Mouse (Mus musculus): ENCODE measurements around the gene Tmem63b. TPM values are rescaled to one million over a fixed set of nuclear protein-coding genes. Genes with fewer than 3 reads are reported as not detected.

Gene Tmem63b
- polyA plus RNA-seq, 1 experiment from 2014 or later = 9.7 TPM

- H3K79me2 ChIP-seq (ENCODE audit: inconsistent target) = no peaks in the 10 kb centered on the region
- H3K4me3 ChIP-seq (ENCODE audit: inconsistent target) = no peak overlapping the region
- 85% methylated on average over 8 of the region's 8 CpGs for WGBS (ENCODE audit: missing documents)
- no peak overlapping the region for H3K27ac ChIP-seq
- H3K36me3 ChIP-seq (ENCODE audit: inconsistent target) = no peaks in the 10 kb centered on the region
Observed at GRCm38 (mm10) chr17:45612008-45612407, 74.7 kb downstream of the Tmem63b start.

Other genes with a start within 250 kb of the Tmem63b start
- 0.12 TPM in 1 of 3 replicates, not detected in the others for gene Spats1, start 211.5 kb downstream of the Tmem63b start, polyA plus RNA-seq (2018)
- gene Aars2, start 180.1 kb downstream of the Tmem63b start, polyA plus RNA-seq (2018) = 1.9 to 4.3 TPM (median 3.9 TPM) in 3 replicates
- not detected in 3 replicates for gene Tcte1, start 163.5 kb downstream of the Tmem63b start, polyA plus RNA-seq (2018)
- gene Tmem151b, start 137.2 kb downstream of the Tmem63b start, polyA plus RNA-seq (2018) = 0.03 TPM in 1 of 3 replicates, not detected in the others
- gene Nfkbie, start 131.2 kb downstream of the Tmem63b start, polyA plus RNA-seq (2018) = 5.5 to 11.3 TPM (median 9.9 TPM) in 3 replicates
- gene Slc35b2, start 123.0 kb downstream of the Tmem63b start, polyA plus RNA-seq (2018) = 41.2 to 72.8 TPM (median 58.2 TPM) in 3 replicates
- gene Hsp90ab1, start 113.6 kb downstream of the Tmem63b start, polyA plus RNA-seq (2018) = 519 to 1,022 TPM (median 909 TPM) in 3 replicates
- gene Slc29a1, start 87.3 kb downstream of the Tmem63b start, polyA plus RNA-seq (2018) = 69.7 to 95.8 TPM (median 74.1 TPM) in 3 replicates
- gene Mymx, start 84.8 kb downstream of the Tmem63b start, polyA plus RNA-seq (2018) = not detected in 3 replicates
- gene Capn11, start 27.6 kb downstream of the Tmem63b start, polyA plus RNA-seq (2018) = 0.37 to 0.60 TPM in 2 of 3 replicates, not detected in the other
- 20.1 to 56.1 TPM (median 46.2 TPM) in 3 replicates for gene Mrpl14, start 583 bp downstream of the Tmem63b start, polyA plus RNA-seq (2018)
- gene 1600014C23Rik, start 46.9 kb upstream of the Tmem63b start, polyA plus RNA-seq (2018) = not detected in 3 replicates